Mouse (Mus musculus) hindbrain, embryonic 13.5 days (tissue): ENCODE measurements at regions not wholly inside any gene's neighbourhood (a gene's known extent, or its start where the extent isn't known, plus 50 kb on each side); places are given as distances from the start of the nearest gene placed in this dataset.
A peak's percentile ranks its signal among the peaks of the same experiment; 100 is the strongest.

ENCODE experiments used
- ATAC-seq: fragments of 200-750 bp; cut with Nextera tagmentation; 2 replicates; pipeline ENCODE4 v1.8.0; 2017; ENCODE audit warnings: moderate TSS enrichment; ENCODE audit not compliant: low FRiP score
- H3K27ac ChIP-seq: fragments of 300-500 bp; sonication (generic); 2 replicates; pipeline ENCODE4 v1.5.1; 2015; ENCODE audit warnings: inconsistent platforms, mild to moderate bottlenecking, moderate library complexity
- H3K27me3 ChIP-seq: fragments of 300-500 bp; sonication (generic); 2 replicates; pipeline ENCODE4 v1.6.1; 2015; ENCODE audit warnings: mild to moderate bottlenecking, inconsistent platforms
- H3K36me3 ChIP-seq: fragments of 300-500 bp; sonication (generic); 2 replicates; pipeline ENCODE4 v1.6.1; 2015; ENCODE audit warnings: mild to moderate bottlenecking, inconsistent platforms
- H3K4me1 ChIP-seq: fragments of 300-500 bp; sonication (generic); replicated peaks from 2 replicates; pipeline ENCODE4 v1.6.1; 2015; ENCODE audit warnings: inconsistent platforms
- H3K4me2 ChIP-seq: fragments of 300-500 bp; sonication (generic); 2 replicates; pipeline ENCODE4 v1.6.1; 2015; ENCODE audit warnings: inconsistent platforms, mild to moderate bottlenecking, moderate library complexity
- H3K4me3 ChIP-seq: fragments of 300-500 bp; sonication (generic); 2 replicates; pipeline ENCODE4 v1.5.1; 2015; ENCODE audit warnings: mild to moderate bottlenecking, inconsistent platforms
- H3K9ac ChIP-seq: fragments of 300-500 bp; sonication (generic); 2 replicates; pipeline ENCODE4 v1.6.1; 2015; ENCODE audit warnings: mild to moderate bottlenecking, inconsistent platforms
- H3K9me3 ChIP-seq: fragments of 300-500 bp; sonication (generic); 2 replicates; pipeline ENCODE4 v1.6.1; 2016; ENCODE audit warnings: inconsistent platforms
- WGBS: fragments of 180-500 bp; shearing (Covaris S2); methylation state at CpG from one replicate; pipeline ENCODE4 v1.1.7; 2015; 5-methylcytosine and 5-hydroxymethylcytosine counted together

- Histone ChIP-seq H3K4me1 (no peaks in the 10 kb centered on the region), H3K36me3 (no peaks in the 10 kb centered on the region), H3K27me3 (no peaks in the 10 kb centered on the region), H3K4me3 (no peak overlapping the region), H3K9ac (no peak overlapping the region), H3K9me3 (no peaks in the 10 kb centered on the region), H3K27ac (no peak overlapping the region), H3K4me2 (no peak overlapping the region)
- WGBS: 95% methylated on average over 3 of the region's 3 CpGs
- no peak for ATAC-seq
Observed at GRCm38 (mm10) chr13:82937856-82938255, 566.0 kb upstream of the Mef2c start.

GRCm38 (mm10) chr13:82942691-82943341, 561.0 kb upstream of the Mef2c start:
- H3K36me3 ChIP-seq: no peaks in the 10 kb centered on the region
- no peak overlapping the region for H3K27ac ChIP-seq
- no peaks in the 10 kb centered on the region for H3K4me1 ChIP-seq
- no peak overlapping the region for H3K4me3 ChIP-seq
- H3K4me2 ChIP-seq: 0 out of 2 replicates have a peak overlapping the region, but pooled peaks have one; percentile 15
- WGBS: 58% methylated on average over 11 of the region's 11 CpGs
- no peak overlapping the region for H3K9ac ChIP-seq
- no peaks in the 10 kb centered on the region for H3K9me3 ChIP-seq
- no peaks in the 10 kb centered on the region for H3K27me3 ChIP-seq
- ATAC-seq: no peak

- H3K9me3 ChIP-seq: no peaks in the 10 kb centered on the region
- H3K4me3 ChIP-seq: no peak overlapping the region
- H3K4me2 ChIP-seq: no peak overlapping the region
- no peaks in the 10 kb centered on the region for H3K36me3 ChIP-seq
- no peaks in the 10 kb centered on the region for H3K27me3 ChIP-seq
- no peak overlapping the region for H3K27ac ChIP-seq
- no peaks in the 10 kb centered on the region for H3K4me1 ChIP-seq
- no peak overlapping the region for H3K9ac ChIP-seq
- WGBS: 93% methylated on average over 5 of the region's 5 CpGs
- ATAC-seq: no peak
Observed at GRCm38 (mm10) chr13:82946931-82947330, 556.9 kb upstream of the Mef2c start.

GRCm38 (mm10) chr13:82949541-82949940, 554.3 kb upstream of the Mef2c start:
- no peaks in the 10 kb centered on the region for H3K27me3 ChIP-seq
- no peaks in the 10 kb centered on the region for H3K4me1 ChIP-seq
- H3K27ac ChIP-seq: no peak overlapping the region
- no peak overlapping the region for H3K9ac ChIP-seq
- H3K4me2 ChIP-seq: no peak overlapping the region
- 80% methylated on average over 6 of the region's 6 CpGs for WGBS
- no peak overlapping the region for H3K4me3 ChIP-seq
- H3K36me3 ChIP-seq: no peaks in the 10 kb centered on the region
- H3K9me3 ChIP-seq: no peaks in the 10 kb centered on the region
- ATAC-seq: no peak

- H3K36me3 ChIP-seq: no peaks in the 10 kb centered on the region
- no peaks in the 10 kb centered on the region for H3K27me3 ChIP-seq
- no peak for ATAC-seq
- H3K9ac ChIP-seq: no peak overlapping the region
- H3K4me2 ChIP-seq: no peak overlapping the region
- 76% methylated on average over 3 of the region's 3 CpGs for WGBS
- no peaks in the 10 kb centered on the region for H3K9me3 ChIP-seq
- H3K4me1 ChIP-seq: no peaks in the 10 kb centered on the region
- H3K27ac ChIP-seq: no peak overlapping the region
- no peak overlapping the region for H3K4me3 ChIP-seq
Observed at GRCm38 (mm10) chr13:82962333-82962732, 541.5 kb upstream of the Mef2c start.

- H3K4me2 ChIP-seq: no peak overlapping the region
- H3K9ac ChIP-seq: no peak overlapping the region
- H3K9me3 ChIP-seq: no peaks in the 10 kb centered on the region
- H3K36me3 ChIP-seq: no peaks in the 10 kb centered on the region
- 88% methylated on average over 9 of the region's 9 CpGs for WGBS
- no peaks in the 10 kb centered on the region for H3K4me1 ChIP-seq
- no peaks in the 10 kb centered on the region for H3K27me3 ChIP-seq
- H3K27ac ChIP-seq: no peak overlapping the region
- no peak overlapping the region for H3K4me3 ChIP-seq
- ATAC-seq: no peak
Observed at GRCm38 (mm10) chr13:82971722-82972121, 532.1 kb upstream of the Mef2c start.

GRCm38 (mm10) chr13:82974210-82974811, 529.5 kb upstream of the Mef2c start:
- Histone ChIP-seq H3K4me1 (no peaks in the 10 kb centered on the region), H3K27me3 (no peaks in the 10 kb centered on the region), H3K9ac (no peak overlapping the region), H3K4me2 (no peak overlapping the region), H3K9me3 (no peaks in the 10 kb centered on the region), H3K27ac (no peak overlapping the region), H3K4me3 (no peak overlapping the region), H3K36me3 (no peaks in the 10 kb centered on the region)
- no peak for ATAC-seq
- 85% methylated on average over 1 of the region's 1 CpGs for WGBS

GRCm38 (mm10) chr13:83001118-83001517, 502.7 kb upstream of the Mef2c start:
- Histone ChIP-seq H3K36me3 (no peaks in the 10 kb centered on the region), H3K9ac (no peak overlapping the region), H3K27ac (no peak overlapping the region), H3K4me3 (no peak overlapping the region), H3K4me1 (no peaks in the 10 kb centered on the region), H3K4me2 (no peak overlapping the region), H3K9me3 (no peaks in the 10 kb centered on the region), H3K27me3 (no peaks in the 10 kb centered on the region)
- ATAC-seq: no peak

- Histone ChIP-seq H3K9me3 (no peaks in the 10 kb centered on the region), H3K36me3 (no peaks in the 10 kb centered on the region), H3K9ac (no peak overlapping the region), H3K4me1 (no peaks in the 10 kb centered on the region), H3K4me3 (no peak overlapping the region), H3K27me3 (no peaks in the 10 kb centered on the region), H3K27ac (no peak overlapping the region), H3K4me2 (no peak overlapping the region)
- ATAC-seq: no peak
Observed at GRCm38 (mm10) chr13:83016686-83017085, 487.1 kb upstream of the Mef2c start.

GRCm38 (mm10) chr13:83020829-83021228, 483.0 kb upstream of the Mef2c start:
- ATAC-seq: no peak
- Histone ChIP-seq H3K9ac (no peak overlapping the region), H3K4me1 (no peaks in the 10 kb centered on the region), H3K4me2 (no peak overlapping the region), H3K27ac (no peak overlapping the region), H3K4me3 (no peak overlapping the region), H3K9me3 (no peaks in the 10 kb centered on the region), H3K36me3 (no peaks in the 10 kb centered on the region), H3K27me3 (no peaks in the 10 kb centered on the region)
- WGBS: 61% methylated on average over 3 of the region's 3 CpGs

GRCm38 (mm10) chr13:83023972-83024371, 479.9 kb upstream of the Mef2c start:
- 93% methylated on average over 4 of the region's 4 CpGs for WGBS
- Histone ChIP-seq H3K4me3 (no peak overlapping the region), H3K27me3 (no peaks in the 10 kb centered on the region), H3K9ac (no peak overlapping the region), H3K36me3 (no peaks in the 10 kb centered on the region), H3K27ac (no peak overlapping the region), H3K9me3 (no peaks in the 10 kb centered on the region), H3K4me2 (no peak overlapping the region), H3K4me1 (no peaks in the 10 kb centered on the region)
- no peak for ATAC-seq

- Histone ChIP-seq H3K4me2 (no peak overlapping the region), H3K9me3 (no peaks in the 10 kb centered on the region), H3K4me1 (no peaks in the 10 kb centered on the region)
Observed at GRCm38 (mm10) chr13:83035962-83036361, 467.9 kb upstream of the Mef2c start.

GRCm38 (mm10) chr13:83041506-83041905, 462.3 kb upstream of the Mef2c start:
- no peak for ATAC-seq
- no peak overlapping the region for H3K9ac ChIP-seq
- H3K27ac ChIP-seq: no peak overlapping the region
- no peaks in the 10 kb centered on the region for H3K9me3 ChIP-seq
- no peaks in the 10 kb centered on the region for H3K4me1 ChIP-seq
- no peak overlapping the region for H3K4me3 ChIP-seq
- H3K36me3 ChIP-seq: no peaks in the 10 kb centered on the region
- WGBS: 97% methylated on average over 1 of the region's 1 CpGs
- no peaks in the 10 kb centered on the region for H3K27me3 ChIP-seq
- H3K4me2 ChIP-seq: no peak overlapping the region

More at GRCm38 (mm10) chr13:83035962-83036361, 467.9 kb upstream of the Mef2c start:
- H3K9ac ChIP-seq: no peak overlapping the region
- no peak overlapping the region for H3K4me3 ChIP-seq
- H3K36me3 ChIP-seq: no peaks in the 10 kb centered on the region
- no peaks in the 10 kb centered on the region for H3K27me3 ChIP-seq
- no peak for ATAC-seq
- H3K27ac ChIP-seq: no peak overlapping the region
